Mouse (Mus musculus) liver, adult 2 months (tissue): Measurements from ENCODE around the gene Il1r2. TPM values are rescaled to one million over a fixed set of nuclear protein-coding genes. Genes with fewer than 3 reads are reported as not detected.

Experiments used
- DNase-seq: peaks from one replicate; pipeline ENCODE4 v3.0.0-alpha.2; 2011; ENCODE audit warnings: low read depth, low spot score; ENCODE audit errors: extremely low read depth
- H3K27ac ChIP-seq: fragments of 200-500 bp; replicated peaks from 2 replicates; pipeline ENCODE4 v1.5.1; 2012; ENCODE audit warnings: low read depth, mild to moderate bottlenecking, control low read depth, inconsistent platforms, low read length; ENCODE audit not compliant: insufficient read depth
- H3K27me3 ChIP-seq: fragments of 200-500 bp; 2 replicates; pipeline ENCODE4 v1.6.1; 2012; ENCODE audit warnings: mild to moderate bottlenecking, moderate library complexity, low read length, inconsistent platforms; ENCODE audit not compliant: control insufficient read depth, insufficient read depth
- H3K36me3 ChIP-seq: fragments of 200-500 bp; 2 replicates; pipeline ENCODE4 v1.6.1; 2012; ENCODE audit warnings: low read length, inconsistent platforms; ENCODE audit not compliant: control insufficient read depth, insufficient read depth
- H3K4me1 ChIP-seq: fragments of 200-500 bp; 2 replicates; pipeline ENCODE4 v1.6.1; 2011; ENCODE audit warnings: low read length; ENCODE audit not compliant: control insufficient read depth, insufficient read depth
- H3K4me3 ChIP-seq: fragments of 200-500 bp; 2 replicates; pipeline ENCODE4 v1.5.1; 2011; ENCODE audit warnings: low read depth, mild to moderate bottlenecking, control low read depth, low read length, moderate library complexity; ENCODE audit not compliant: insufficient read depth
- H3K79me2 ChIP-seq: fragments of 200-500 bp; 2 replicates; pipeline ENCODE4 v1.6.1; 2012; ENCODE audit warnings: inconsistent platforms, mild to moderate bottlenecking, low read length, moderate library complexity; ENCODE audit not compliant: control insufficient read depth, insufficient read depth
- H3K9ac ChIP-seq: fragments of 200-500 bp; 2 replicates; pipeline ENCODE4 v1.6.1; 2012; ENCODE audit warnings: low read depth, mild to moderate bottlenecking, control low read depth, inconsistent platforms, low read length
- CTCF ChIP-seq: fragments of 200-500 bp; IDR thresholded peaks from 2 replicates; pipeline ENCODE4 v1.5.1; 2011; ENCODE audit warnings: low read depth, low read length, control low read depth
- POLR2A ChIP-seq: fragments of 200-500 bp; IDR thresholded peaks from 2 replicates; pipeline ENCODE4 v1.6.1; 2011; ENCODE audit warnings: low read length, control low read depth; ENCODE audit not compliant: insufficient read depth; ENCODE audit errors: extremely low read depth
- WGBS: fragments of 180-500 bp; shearing (Covaris S2); methylation state at CpG from one replicate; pipeline ENCODE4 v1.1.7; 2018; 5-methylcytosine and 5-hydroxymethylcytosine counted together
- polyA plus RNA-seq: library from polyadenylated mRNA; depleted of rRNA; stranded (reverse); fragments of >200 nt; gene quantifications from 2 replicates; pipeline ENCODE4 v1.2.3, GENCODE M21; 2012
- total RNA-seq: library from RNA; depleted of rRNA; stranded (reverse); fragments of >200 nt; gene quantifications from 2 replicates; pipeline ENCODE4 v1.2.3, GENCODE M21; 2014

Il1r2 gene
- total and polyA plus RNA-seq, 2 experiments, result 0.11 TPM; not detected in 1

DNA sequence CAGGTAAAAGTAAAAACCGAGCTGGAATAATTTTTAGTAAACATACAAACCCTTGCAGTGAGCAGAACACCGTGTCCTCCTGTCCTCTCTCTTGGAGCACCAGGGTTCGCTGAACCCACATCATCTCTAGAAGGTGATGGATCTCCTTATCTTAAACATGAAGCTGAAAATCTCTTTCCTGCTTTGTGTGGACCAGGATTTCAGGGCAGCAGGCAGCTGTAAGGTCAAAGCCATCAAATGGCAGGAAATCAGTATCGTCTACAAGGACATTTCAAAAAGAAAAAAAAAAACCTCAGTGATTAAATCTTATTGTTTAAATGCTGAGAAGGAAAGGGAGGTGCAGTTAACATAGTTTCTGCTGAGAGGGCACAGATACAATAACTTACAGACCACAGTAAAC, 50.4 kb downstream of the Il1r2 start:
- no peak for TF ChIP-seq CTCF
- TF ChIP-seq POLR2A, result no peak
- peaks cover 2% of the 10 kb centered on the region; the same call in 1 of the 2 replicates for H3K4me1 ChIP-seq
- DNase-seq, result no peak
- H3K9ac ChIP-seq, result no peak overlapping the region
- 70% methylated on average over 4 of the region's 4 CpGs for WGBS
- H3K79me2 ChIP-seq, result no peaks in the 10 kb centered on the region
- H3K27ac ChIP-seq, result no peak overlapping the region
- no peak overlapping the region for H3K4me3 ChIP-seq
- H3K27me3 ChIP-seq, result no peaks in the 10 kb centered on the region
- H3K36me3 ChIP-seq, result no peaks in the 10 kb centered on the region

DNA sequence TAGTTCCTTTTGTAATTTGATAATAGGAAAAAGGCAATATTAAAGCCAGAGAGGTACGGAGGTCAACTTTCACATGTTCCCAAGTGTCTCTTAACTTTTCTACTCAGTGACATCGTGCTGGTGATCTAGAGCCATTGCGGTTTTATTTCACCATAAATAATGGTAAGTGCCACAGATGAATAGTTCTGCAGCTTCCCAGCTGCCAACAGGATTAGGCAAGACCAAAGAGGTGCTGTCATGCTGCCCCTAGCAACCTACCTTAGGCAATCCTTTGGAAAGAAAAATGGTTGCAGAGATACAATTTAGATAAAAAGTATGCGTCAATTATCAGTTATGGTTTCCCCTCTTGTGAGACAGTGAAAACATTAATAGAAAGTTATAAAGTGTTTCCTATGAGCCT, 54.6 kb downstream of the Il1r2 start:
- H3K27me3 ChIP-seq, result no peaks in the 10 kb centered on the region
- no peaks in the 10 kb centered on the region for H3K36me3 ChIP-seq
- no peak overlapping the region for H3K9ac ChIP-seq
- no peak overlapping the region for H3K27ac ChIP-seq
- no peaks in the 10 kb centered on the region for H3K79me2 ChIP-seq
- TF ChIP-seq CTCF, result no peak
- no peak for TF ChIP-seq POLR2A
- no peak overlapping the region for H3K4me3 ChIP-seq
- peak; percentile 53 for DNase-seq
- peaks cover 1% of the 10 kb centered on the region; the same call in 1 of the 2 replicates for H3K4me1 ChIP-seq
- WGBS, result 75% methylated on average over 4 of the region's 4 CpGs

DNA sequence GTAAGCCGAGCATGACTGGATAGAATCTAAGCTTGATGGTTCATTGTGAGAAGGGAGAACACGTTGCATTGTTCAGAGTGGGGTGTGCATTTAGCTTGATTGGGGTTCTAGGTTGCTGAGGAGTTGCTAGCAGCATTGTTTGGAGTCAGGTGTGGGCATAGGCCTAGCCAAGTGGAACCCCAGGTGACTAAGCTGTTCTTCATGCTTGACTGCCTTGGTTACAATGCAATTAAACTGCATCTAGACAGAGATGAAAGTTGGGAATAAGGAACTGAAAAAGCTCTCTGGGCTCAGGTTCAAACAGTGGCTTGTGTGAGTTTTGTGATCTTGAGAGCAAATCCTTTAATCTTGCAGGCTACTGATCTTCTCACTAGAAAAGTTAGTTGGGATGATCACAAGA, 55.4 kb downstream of the Il1r2 start:
- WGBS, result 85% methylated on average over 2 of the region's 2 CpGs
- Histone ChIP-seq H3K27ac (no peak overlapping the region), H3K27me3 (no peaks in the 10 kb centered on the region), H3K4me1 (no peaks in the 10 kb centered on the region), H3K36me3 (no peaks in the 10 kb centered on the region), H3K4me3 (no peak overlapping the region), H3K79me2 (no peaks in the 10 kb centered on the region), H3K9ac (no peak overlapping the region)
- TF ChIP-seq CTCF (no peak), POLR2A (no peak)
- DNase-seq, result no peak

DNA sequence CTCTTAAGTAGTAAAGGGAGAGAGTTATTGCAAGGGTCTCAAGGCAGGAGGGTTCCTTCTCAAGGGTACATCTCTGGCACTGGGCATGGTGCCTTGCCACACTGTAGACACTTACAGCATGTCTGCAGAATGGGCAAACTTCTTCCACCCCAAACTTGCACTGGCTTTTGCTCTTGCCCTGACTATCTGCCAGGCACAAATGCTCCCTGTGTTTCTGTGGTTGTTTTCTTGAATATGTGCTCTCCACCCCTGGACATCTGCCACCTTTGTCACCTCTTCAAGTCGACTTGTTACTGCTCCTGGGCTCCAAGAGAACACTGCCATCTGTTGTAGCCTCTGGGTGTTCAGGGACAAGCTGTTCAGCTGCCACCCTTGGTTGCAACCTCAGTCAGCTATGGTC, 57.8 kb downstream of the Il1r2 start:
- no peaks in the 10 kb centered on the region for H3K4me1 ChIP-seq
- no peak for DNase-seq
- no peak overlapping the region for H3K4me3 ChIP-seq
- H3K36me3 ChIP-seq, result no peaks in the 10 kb centered on the region
- no peaks in the 10 kb centered on the region for H3K79me2 ChIP-seq
- no peak overlapping the region for H3K9ac ChIP-seq
- H3K27me3 ChIP-seq, result no peaks in the 10 kb centered on the region
- WGBS, result 51% methylated on average over 1 of the region's 1 CpGs
- H3K27ac ChIP-seq, result no peak overlapping the region
- TF ChIP-seq POLR2A (no peak), CTCF (no peak)

DNA sequence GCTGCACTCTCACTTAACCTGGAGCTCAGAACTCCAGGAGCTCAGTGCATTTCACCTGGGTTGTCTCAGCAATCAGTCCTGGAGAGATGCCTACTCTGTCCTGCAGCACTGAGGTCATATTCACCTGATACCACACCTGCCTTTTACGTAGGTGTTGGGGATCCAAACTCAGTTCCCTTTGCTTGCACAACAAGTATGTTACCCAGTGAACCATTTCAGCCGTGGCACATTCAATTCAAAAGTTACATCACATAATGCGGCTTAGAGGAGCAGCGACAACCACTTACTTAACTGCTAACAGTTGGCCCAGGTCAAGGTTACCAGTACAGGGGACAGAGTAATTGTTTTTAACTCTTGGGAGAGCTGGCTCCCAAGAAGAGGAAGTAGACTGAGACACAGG, 58.8 kb downstream of the Il1r2 start:
- Histone ChIP-seq H3K36me3 (no peaks in the 10 kb centered on the region), H3K27me3 (no peaks in the 10 kb centered on the region), H3K4me3 (no peak overlapping the region), H3K27ac (no peak overlapping the region), H3K79me2 (no peaks in the 10 kb centered on the region), H3K4me1 (no peaks in the 10 kb centered on the region), H3K9ac (no peak overlapping the region)
- DNase-seq, result peak; percentile 80
- WGBS, result 22% methylated on average over 4 of the region's 4 CpGs
- TF ChIP-seq CTCF (no peak), POLR2A (no peak)

DNA sequence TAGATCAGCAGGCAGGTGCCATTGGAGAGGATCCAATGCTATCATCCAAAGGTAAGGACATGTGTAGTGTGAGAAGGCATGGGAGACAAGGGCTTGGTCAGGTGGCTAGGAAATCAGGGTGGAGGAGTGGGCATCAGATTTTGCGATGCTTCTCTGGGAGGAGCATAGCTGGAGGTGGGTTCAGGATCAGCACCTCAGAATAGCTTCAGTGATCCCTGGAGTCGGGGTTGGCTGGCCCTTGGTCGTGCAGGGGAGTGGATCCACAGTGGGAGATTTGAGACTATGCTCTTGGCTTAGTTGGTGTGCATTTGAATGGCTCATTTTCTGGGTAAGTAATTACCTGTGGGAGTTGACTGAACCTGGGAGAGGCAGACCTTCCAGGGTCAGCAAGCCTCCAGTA, 59.7 kb downstream of the Il1r2 start:
- H3K9ac ChIP-seq, result no peak overlapping the region
- no peaks in the 10 kb centered on the region for H3K36me3 ChIP-seq
- no peaks in the 10 kb centered on the region for H3K27me3 ChIP-seq
- H3K4me1 ChIP-seq, result no peaks in the 10 kb centered on the region
- 89% methylated on average over 3 of the region's 3 CpGs for WGBS
- TF ChIP-seq POLR2A (no peak), CTCF (no peak)
- no peak overlapping the region for H3K27ac ChIP-seq
- no peak overlapping the region for H3K4me3 ChIP-seq
- no peak for DNase-seq
- H3K79me2 ChIP-seq, result no peaks in the 10 kb centered on the region
